12 mouse cellular contexts compared by ENCODE assay signal in the genomic region with DNA sequence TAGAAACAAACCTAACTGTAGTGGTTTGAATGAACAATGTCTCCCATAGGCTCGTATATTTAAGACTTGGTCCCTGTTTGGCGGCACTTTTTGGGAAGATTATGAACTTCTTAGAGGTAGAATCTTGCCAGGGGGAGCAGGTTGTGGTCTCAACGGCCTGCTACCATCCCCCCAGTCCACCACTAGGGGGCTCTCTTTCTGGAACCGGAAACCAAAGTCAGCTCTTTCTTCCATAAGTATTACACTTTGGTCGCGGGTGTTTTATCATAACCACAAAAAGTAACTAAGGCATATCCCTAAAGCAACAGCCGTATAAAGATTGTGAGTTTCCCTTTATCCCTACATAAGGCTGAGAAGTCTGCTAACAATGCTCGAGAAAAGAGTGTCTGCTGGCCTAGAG. TPM values are rescaled to one million over a fixed set of nuclear protein-coding genes. Genes with fewer than 3 reads are reported as not detected.
DNase-seq lines count a peak whose midpoint lies in the region; ATAC-seq and TF ChIP-seq lines count a peak whose summit lies in the region.
"Had no signal": no experiment of that assay in that cellular context is flagged by ENCODE, and none has a peak within 500 bp of the region (broad histone marks: within the 10 kb centered on the region; RNA-seq: fewer than 3 reads in every experiment).

No protein-coding gene starts in this region.

- H3K27me3 ChIP-seq in midbrain, embryonic 11.5 days (ENCODE audit: control insufficient read depth, insufficient read depth, low read length), result no peaks in the 10 kb centered on the region
- H3K27me3 ChIP-seq in midbrain, embryonic 16.5 days (ENCODE audit: control insufficient read depth, insufficient read depth, low read depth, low read length), result no peaks in the 10 kb centered on the region
- H3K27me3 ChIP-seq: forebrain, embryonic 13.5 days; limb, embryonic 12.5 days; midbrain, embryonic 12.5 days had no signal

- no peaks in the 10 kb centered on the region for H3K36me3 ChIP-seq in midbrain, embryonic 11.5 days (ENCODE audit: control insufficient read depth, insufficient read depth, low read length)
- H3K36me3 ChIP-seq in midbrain, embryonic 16.5 days (ENCODE audit: control insufficient read depth, insufficient read depth, low read length), result no peaks in the 10 kb centered on the region
- H3K36me3 ChIP-seq: limb, embryonic 12.5 days; midbrain, embryonic 12.5 days had no signal

- ATAC-seq in midbrain, embryonic 11.5 days (ENCODE audit: low FRiP score), result no peak
- no peak for ATAC-seq in midbrain, embryonic 16.5 days
- ATAC-seq: forebrain, embryonic 13.5 days had no signal

- TF ChIP-seq CTCF in gastrocnemius, adult 2 months (IDR thresholded peaks at IDR 0.05), result peak; percentile 58
- 0 out of 2 replicates have a peak, but pooled peaks have one; percentile 13 for TF ChIP-seq CTCF in cortical plate, adult 2 months (IDR thresholded peaks at IDR 0.05; ENCODE audit: extremely low read depth, insufficient read depth, low read length)

- DNase-seq in gastrocnemius, adult 2 months, result no peak
- no peak for DNase-seq in gastrocnemius, postnatal 36 days
- peak; percentile 84 for DNase-seq in midbrain, embryonic 11.5 days (ENCODE audit: low spot score, missing footprints)
- peak; percentile 33 to 38 for DNase-seq in thymus, postnatal 36 days
- no peak for DNase-seq in adrenal gland, postnatal 36 days
- DNase-seq in right cerebral cortex, postnatal 10 days (ENCODE audit: low spot score in 2 of 2), result no peak
- DNase-seq: kidney, postnatal 10 days had no signal

- no peak overlapping the region for H3K9ac ChIP-seq in midbrain, embryonic 11.5 days (ENCODE audit: low read length)
- H3K9ac ChIP-seq in midbrain, embryonic 16.5 days (ENCODE audit: low read depth, low read length), result no peak overlapping the region
- H3K9ac ChIP-seq: forebrain, embryonic 13.5 days; limb, embryonic 12.5 days; midbrain, embryonic 12.5 days had no signal

- no peaks in the 10 kb centered on the region for H3K9me3 ChIP-seq in midbrain, embryonic 11.5 days (ENCODE audit: control insufficient read depth, low read length)
- H3K9me3 ChIP-seq in midbrain, embryonic 16.5 days (replicated peaks; ENCODE audit: control insufficient read depth, low read length, poor library complexity, severe bottlenecking), result 0 out of 2 replicates have a peak, but pooled peaks cover 2% of the 10 kb centered on the region
- H3K9me3 ChIP-seq: forebrain, embryonic 13.5 days; midbrain, embryonic 12.5 days had no signal

- no peak overlapping the region for H3K27ac ChIP-seq in gastrocnemius, adult 2 months
- H3K27ac ChIP-seq in midbrain, embryonic 11.5 days (ENCODE audit: low read depth, low read length), result no peak overlapping the region
- no peak overlapping the region for H3K27ac ChIP-seq in midbrain, embryonic 16.5 days (ENCODE audit: low read length)
- no peak overlapping the region for H3K27ac ChIP-seq in cortical plate, adult 2 months (ENCODE audit: insufficient read depth, low read length)
- H3K27ac ChIP-seq: forebrain, embryonic 13.5 days; limb, embryonic 12.5 days; midbrain, embryonic 12.5 days had no signal

- no peak overlapping the region for H3K4me3 ChIP-seq in gastrocnemius, adult 2 months
- no peak overlapping the region for H3K4me3 ChIP-seq in midbrain, embryonic 11.5 days (ENCODE audit: low read depth, low read length)
- no peak overlapping the region for H3K4me3 ChIP-seq in midbrain, embryonic 16.5 days (ENCODE audit: low read depth, low read length)
- H3K4me3 ChIP-seq in cortical plate, adult 2 months (ENCODE audit: insufficient read depth, low read length), result no peak overlapping the region
- H3K4me3 ChIP-seq: forebrain, embryonic 13.5 days; limb, embryonic 12.5 days; midbrain, embryonic 12.5 days had no signal

- intact Hi-C loops in gastrocnemius, adult 2 months (cut with DNase I), result no loop called here
- intact Hi-C loops in gastrocnemius, postnatal 36 days (cut with DNase I), result no loop called here

- H3K4me2 ChIP-seq in midbrain, embryonic 11.5 days, result no peak overlapping the region
- no peak overlapping the region for H3K4me2 ChIP-seq in midbrain, embryonic 16.5 days (ENCODE audit: low read length)
- H3K4me2 ChIP-seq: forebrain, embryonic 13.5 days; limb, embryonic 12.5 days; midbrain, embryonic 12.5 days had no signal

- 69% methylated on average over 8 of the region's 8 CpGs for WGBS in midbrain, embryonic 11.5 days
- 70% methylated on average over 8 of the region's 8 CpGs for WGBS in midbrain, embryonic 16.5 days

- H3K4me1 ChIP-seq in midbrain, embryonic 11.5 days (ENCODE audit: control insufficient read depth, insufficient read depth, low read length), result no peaks in the 10 kb centered on the region
- H3K4me1 ChIP-seq in midbrain, embryonic 16.5 days (ENCODE audit: control insufficient read depth, insufficient read depth, low read length), result no peaks in the 10 kb centered on the region
- H3K4me1 ChIP-seq in cortical plate, adult 2 months (ENCODE audit: control insufficient read depth, insufficient read depth, low read length), result no peaks in the 10 kb centered on the region
- H3K4me1 ChIP-seq: forebrain, embryonic 13.5 days; limb, embryonic 12.5 days; midbrain, embryonic 12.5 days had no signal

- no peak for TF ChIP-seq POLR2A in cortical plate, adult 2 months (IDR thresholded peaks at IDR 0.05; ENCODE audit: extremely low read depth, insufficient read depth, low read length)

RNA-seq across cellular contexts. Expression of a gene that starts 12.4 kb away (rescaled TPM):
- 10 to 100 TPM; 58.2 to 65.3 TPM for total RNA-seq in gastrocnemius, adult 2 months (2021)
- 10 to 100 TPM; 52.8 to 64.7 TPM for total RNA-seq in gastrocnemius, postnatal 36 days (2021)
- 57.5 and 60.4 TPM in 2 replicates for polyA plus RNA-seq in midbrain, embryonic 11.5 days (2014; fragmentation: Nextera tagmentation; extraction: Ambion mirVana)
- polyA plus RNA-seq in midbrain, embryonic 16.5 days (2015; fragmentation: Nextera tagmentation; extraction: Ambion mirVana), result 50.3 and 53.5 TPM in 2 replicates
- 61.6 and 63.2 TPM in 2 replicates for polyA plus RNA-seq in cortical plate, adult 2 months (2012; rRNA removed)
- 10 to 100 TPM; 57.9 to 64.7 TPM for total RNA-seq in adrenal gland, postnatal 36 days (2021)

Comparison
In these comparisons a context has a peak if more than half of its experiments do, and no peak if none do; other contexts are left out.
1. DNase-seq: peak in midbrain, embryonic 11.5 days (single experiment) and thymus, postnatal 36 days (2 of 2); none in gastrocnemius, adult 2 months (single experiment), gastrocnemius, postnatal 36 days (0 of 2), adrenal gland, postnatal 36 days (0 of 2) and right cerebral cortex, postnatal 10 days (0 of 2).